Mouse (Mus musculus): ENCODE results near the gene Herc1. TPM values are rescaled to one million over a fixed set of nuclear protein-coding genes. Genes with fewer than 3 reads are reported as not detected.

The Herc1 gene
- total RNA-seq, 4 experiments from 2014 or later: 41.9 to 78.0 (median 53.1) TPM

GRCm38 (mm10) chr9:66521595-66521994, 171.3 kb downstream of the Herc1 start:
- no peak for DNase-seq

GRCm38 (mm10) chr9:66542785-66543184, 192.5 kb downstream of the Herc1 start:
- DNase-seq: no peak

Other genes starting within 250 kb of the Herc1 start
- gene Snx1, start 223.9 kb upstream of the Herc1 start, total RNA-seq (2022): 100 to 1,000 TPM; 116 to 172 (median 143) TPM
- gene Ciao2a, start 223.8 kb upstream of the Herc1 start, total RNA-seq (2022): 10 to 100 TPM; 63.2 to 79.3 (median 71.1) TPM
- 1 to 10 TPM; 6.2 to 9.0 (median 8.1) TPM for gene Dapk2, start 192.2 kb upstream of the Herc1 start, total RNA-seq (2022)
- under 1 TPM; 0.52 to 0.84 (median 0.65) TPM for gene Fbxl22, start 164.1 kb downstream of the Herc1 start, total RNA-seq (2022)
- 10 to 100 TPM; 37.2 to 53.7 (median 45.7) TPM for gene Usp3, start 242.7 kb downstream of the Herc1 start, total RNA-seq (2022)